Mouse (Mus musculus) stomach, postnatal 0 days (tissue): ENCODE results near the gene Rragd.

Source experiments
- CTCF ChIP-seq: IDR thresholded peaks from 2 replicates; pipeline ENCODE4 v1.5.1; 2016; ENCODE audit warnings: antibody characterized with exemption, low read depth, mild to moderate bottlenecking, moderate library complexity
- EP300 ChIP-seq: optimal IDR thresholded peaks from 2 replicates; pipeline ENCODE3; 2016; ENCODE audit warnings: antibody characterized with exemption

DNA sequence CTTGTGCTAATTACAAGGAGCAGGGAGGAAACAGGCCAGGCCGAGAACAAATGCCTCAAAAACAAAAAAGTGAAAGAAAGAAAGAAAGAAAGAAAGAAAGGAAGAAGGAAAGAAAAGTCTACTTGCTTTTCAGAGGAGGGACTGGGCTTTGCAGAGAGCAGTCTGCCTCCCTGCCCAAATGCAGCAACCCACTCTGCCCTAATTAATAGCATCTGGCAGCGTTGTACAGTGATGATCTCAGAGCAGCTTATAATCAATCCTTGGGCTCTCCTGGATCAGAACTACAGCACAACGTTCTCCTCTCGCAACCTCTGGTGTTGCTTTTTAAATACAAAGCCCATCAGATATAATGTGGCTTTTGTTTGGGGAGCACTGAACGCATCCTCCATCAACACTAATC is 42.9 kb upstream of the Rragd start:
- TF ChIP-seq CTCF (no peak), EP300 (no peak)
